Mouse (Mus musculus): ENCODE measurements around the gene Gm7173. TPM values are rescaled to one million over a fixed set of nuclear protein-coding genes. Genes with fewer than 3 reads are reported as not detected.

Gene Gm7173
- 0.19 and 0.21 TPM in 2 replicates for polyA plus RNA-seq (2015; fragmentation: Nextera tagmentation; extraction: Ambion mirVana)

GRCm38 (mm10) chrX:79516977-79517645 lies at the start of gene Gm7173:
Gm7173 (minus strand) TSS chrX:79517285.
- ATAC-seq (ENCODE audit: low FRiP score, low TSS enrichment), result peak; percentile 86
- H3K4me2 ChIP-seq (replicated peaks; ENCODE audit: low read depth, low read length), result peak within 1 kb of the TSS; percentile 54
- H3K9me3 ChIP-seq (ENCODE audit: low read length), result no peaks in the 10 kb centered on the region
- 0 out of 2 replicates have a peak within 1 kb of the TSS, but pooled peaks have one; percentile 22 for H3K9ac ChIP-seq (replicated peaks; ENCODE audit: low read length)
- peak within 1 kb of the TSS; percentile 40 for H3K4me3 ChIP-seq (ENCODE audit: low read length)
- H3K27ac ChIP-seq (ENCODE audit: low read length), result no peak within 1 kb of the TSS
- WGBS, result 25% methylated on average over 23 of the region's 23 CpGs
- H3K36me3 ChIP-seq (ENCODE audit: insufficient read depth, low read length), result no peaks in the 10 kb centered on the region
- no peaks in the 10 kb centered on the region for H3K4me1 ChIP-seq (ENCODE audit: insufficient read depth, low read length)
- H3K27me3 ChIP-seq (ENCODE audit: insufficient read depth, low read length), result no peaks in the 10 kb centered on the region

- Histone ChIP-seq H3K9me3 (ENCODE audit: low read length) (no peaks in the 10 kb centered on the region), H3K9ac (replicated peaks; ENCODE audit: low read length) (no peak overlapping the region), H3K4me3 (ENCODE audit: low read length) (peak overlapping the region; percentile 40), H3K27me3 (ENCODE audit: insufficient read depth, low read length) (no peaks in the 10 kb centered on the region), H3K36me3 (ENCODE audit: insufficient read depth, low read length) (no peaks in the 10 kb centered on the region), H3K4me1 (ENCODE audit: insufficient read depth, low read length) (no peaks in the 10 kb centered on the region), H3K4me2 (replicated peaks; ENCODE audit: low read depth, low read length) (peak overlapping the region; percentile 54), H3K27ac (ENCODE audit: low read length) (no peak overlapping the region)
- no peak for ATAC-seq (ENCODE audit: low FRiP score, low TSS enrichment)
- 75% methylated on average over 1 of the region's 1 CpGs for WGBS
Measured at GRCm38 (mm10) chrX:79517646-79518016, 546 bp upstream of the Gm7173 start.

- no peaks in the 10 kb centered on the region for H3K36me3 ChIP-seq (ENCODE audit: insufficient read depth, low read length)
- no peaks in the 10 kb centered on the region for H3K27me3 ChIP-seq (ENCODE audit: insufficient read depth, low read length)
- no peak for ATAC-seq (ENCODE audit: low FRiP score, low TSS enrichment)
- no peaks in the 10 kb centered on the region for H3K4me1 ChIP-seq (ENCODE audit: insufficient read depth, low read length)
- H3K4me3 ChIP-seq (ENCODE audit: low read length), result no peak overlapping the region
- no peak overlapping the region for H3K27ac ChIP-seq (ENCODE audit: low read length)
- H3K9ac ChIP-seq (replicated peaks; ENCODE audit: low read length), result no peak overlapping the region
- no peaks in the 10 kb centered on the region for H3K9me3 ChIP-seq (ENCODE audit: low read length)
- H3K4me2 ChIP-seq (replicated peaks; ENCODE audit: low read depth, low read length), result no peak overlapping the region
Measured at GRCm38 (mm10) chrX:79316790-79317189, 200.3 kb downstream of the Gm7173 start.

Other genes with a start within 250 kb of the Gm7173 start
- 0.10 TPM in 1 of 2 replicates, not detected in the other for gene Mageb16, start 154.2 kb upstream of the Gm7173 start, polyA plus RNA-seq (2015; fragmentation: Nextera tagmentation; extraction: Ambion mirVana)

Data from kidney, embryonic 16.5 days (tissue).